ENCODE assay signal across 11 mouse cellular contexts in the genomic region with DNA sequence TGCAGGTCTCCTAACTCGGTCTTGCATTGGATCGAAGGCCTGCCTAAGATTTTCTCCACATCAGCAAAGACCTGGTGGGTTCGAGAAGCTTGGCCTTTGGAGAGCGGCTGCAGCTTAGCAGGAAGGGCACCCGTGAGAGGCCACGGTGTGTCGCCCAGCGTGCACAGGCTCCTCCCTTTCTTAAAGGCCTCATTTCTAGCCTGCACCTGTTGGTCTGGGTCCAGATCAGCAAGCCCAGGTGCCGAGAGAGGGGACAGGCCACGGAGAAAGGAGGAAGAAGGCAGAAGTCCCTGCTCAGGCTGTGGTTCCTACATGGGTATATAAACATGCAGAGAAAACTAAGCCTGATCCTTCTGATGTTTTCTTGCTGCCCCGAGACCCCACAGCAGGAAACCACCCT.
"Had no signal": no experiment of that assay in that cellular context is flagged by ENCODE, and none has a peak within 500 bp of the region (broad histone marks: within the 10 kb centered on the region; RNA-seq: fewer than 3 reads in every experiment).

No protein-coding gene starts in this region.

- H3K9ac ChIP-seq: limb, embryonic 15.5 days; liver, embryonic 12.5 days; lung, embryonic 14.5 days; midbrain, embryonic 15.5 days; neural tube, embryonic 12.5 days had no signal

- H3K4me3 ChIP-seq: limb, embryonic 15.5 days; liver, embryonic 12.5 days; midbrain, embryonic 10.5 days; midbrain, embryonic 15.5 days; neural tube, embryonic 12.5 days had no signal

- H3K4me1 ChIP-seq: limb, embryonic 15.5 days; midbrain, embryonic 15.5 days; neural tube, embryonic 12.5 days had no signal

- DNase-seq: layer of hippocampus, postnatal 36 days; lung, embryonic 14.5 days; lung, postnatal 10 days; lung, postnatal 4 days; spleen, adult 18-20 months had no signal

- H3K9me3 ChIP-seq: limb, embryonic 15.5 days; liver, embryonic 12.5 days; midbrain, embryonic 10.5 days; midbrain, embryonic 15.5 days; neural tube, embryonic 12.5 days had no signal

- ATAC-seq: liver, embryonic 12.5 days; midbrain, embryonic 15.5 days had no signal

- H3K27me3 ChIP-seq: limb, embryonic 15.5 days; midbrain, embryonic 15.5 days; neural tube, embryonic 12.5 days had no signal

- H3K4me2 ChIP-seq: limb, embryonic 15.5 days; liver, embryonic 12.5 days; lung, embryonic 14.5 days; midbrain, embryonic 15.5 days; neural tube, embryonic 12.5 days had no signal

- H3K27ac ChIP-seq: kidney, postnatal 0 days; limb, embryonic 15.5 days; liver, embryonic 12.5 days; midbrain, embryonic 10.5 days; midbrain, embryonic 15.5 days; neural tube, embryonic 12.5 days had no signal
